Mouse (Mus musculus) urinary bladder, postnatal 36 days (tissue): Measurements from ENCODE around the gene AI481877.

Experiments
- DNase-seq, 2 experiments: peaks; one replicate each; pipeline ENCODE4 v3.0.0; 2022; ENCODE audit warnings: low spot score in 2 of 2, mixed read lengths in 1 of 2

Gene AI481877

DNA sequence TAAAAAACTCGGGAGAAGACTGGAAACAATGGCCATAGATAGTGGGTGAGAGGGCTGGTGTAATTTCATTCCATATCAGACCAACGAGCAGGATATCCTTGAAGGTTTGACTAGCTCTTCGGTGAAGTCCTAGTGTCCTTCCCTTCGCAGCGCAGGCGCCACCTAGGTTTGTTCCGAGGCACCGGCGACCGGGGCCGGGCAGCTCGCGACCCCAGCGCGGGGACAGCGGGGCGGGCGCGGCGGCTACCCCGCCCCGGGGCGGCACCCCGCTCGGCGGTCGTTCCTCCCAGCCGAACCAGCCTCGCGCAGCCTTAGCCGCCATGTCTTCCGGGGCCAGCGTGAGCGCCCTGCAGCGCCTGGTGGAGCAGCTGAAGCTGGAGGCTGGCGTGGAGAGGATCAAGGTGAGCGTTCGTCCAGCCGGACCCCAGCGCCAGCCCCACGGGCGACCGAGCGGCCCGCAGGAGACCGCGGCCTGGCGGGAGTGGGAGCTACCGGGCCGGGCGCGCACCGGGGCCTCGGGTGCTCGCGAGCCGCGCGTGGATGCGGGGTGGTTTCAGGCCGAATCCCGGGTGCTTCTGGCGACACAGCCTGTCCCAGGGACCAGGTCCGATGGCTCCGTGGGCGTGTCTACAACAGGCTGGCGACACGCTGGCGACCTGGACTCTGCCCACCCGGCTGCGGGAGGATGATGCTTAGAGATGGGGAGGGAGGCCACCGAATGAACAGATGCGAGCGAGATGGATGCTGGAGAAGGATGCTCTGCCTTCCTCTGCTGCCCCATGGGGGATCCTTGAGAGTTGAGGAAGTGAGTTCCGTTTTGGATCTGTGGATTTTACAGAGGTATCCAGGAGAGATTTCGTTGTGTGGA, 103.6 kb downstream of the AI481877 start, which contains the start of gene Gng10:
TSS of gene Gng10 (plus strand) at position 171 of the 868 bp plus-strand sequence.
- DNase-seq: peak; percentile 42 to 57

DNA sequence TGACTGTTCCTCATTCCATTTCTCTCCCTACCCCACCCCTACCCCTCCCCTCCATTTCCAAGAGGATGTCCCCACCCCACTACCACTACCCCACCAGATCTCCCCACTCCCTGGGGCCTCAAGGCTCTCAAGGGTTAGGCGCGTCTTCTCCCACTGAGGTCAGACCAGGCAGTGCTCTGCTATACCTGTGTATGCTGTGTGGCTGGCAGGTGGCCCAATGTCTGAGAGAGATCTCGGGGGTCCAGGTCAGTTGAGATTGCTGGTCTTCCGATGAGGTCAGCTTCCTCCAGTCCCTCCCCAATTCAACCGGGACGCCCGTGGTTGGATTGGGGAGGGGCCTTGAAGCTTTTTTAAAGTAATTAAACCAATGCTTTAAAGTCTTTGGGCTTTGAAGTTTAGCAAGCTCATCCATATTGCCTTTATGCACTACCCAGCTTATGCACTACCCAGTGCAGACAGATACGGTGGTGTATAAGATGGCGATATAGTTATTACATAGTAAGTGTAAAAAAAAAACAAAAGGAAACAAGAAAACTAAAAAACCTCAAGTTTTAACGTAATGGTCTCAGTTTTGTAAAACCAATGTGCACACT, 104.4 kb downstream of the AI481877 start:
- DNase-seq: no peak

DNA sequence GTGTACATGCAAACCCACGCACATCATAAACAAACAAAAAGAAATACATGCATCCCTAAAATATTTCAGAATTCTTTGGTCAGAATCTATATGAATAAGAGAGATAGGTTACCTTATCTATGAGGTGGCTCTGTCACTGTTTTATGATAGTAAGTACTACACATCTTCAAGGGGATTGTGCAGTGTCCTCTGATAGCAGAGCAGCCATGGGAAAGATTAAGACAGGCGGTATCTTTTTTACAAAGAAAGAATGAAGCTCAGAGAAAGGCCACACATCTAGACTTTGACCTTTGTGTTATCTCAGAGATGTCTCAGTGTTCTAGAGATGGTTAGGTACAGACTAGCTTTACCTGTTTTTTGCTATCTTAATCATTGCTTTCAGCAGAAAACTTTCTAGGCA, 121.9 kb downstream of the AI481877 start:
- no peak for DNase-seq

DNA sequence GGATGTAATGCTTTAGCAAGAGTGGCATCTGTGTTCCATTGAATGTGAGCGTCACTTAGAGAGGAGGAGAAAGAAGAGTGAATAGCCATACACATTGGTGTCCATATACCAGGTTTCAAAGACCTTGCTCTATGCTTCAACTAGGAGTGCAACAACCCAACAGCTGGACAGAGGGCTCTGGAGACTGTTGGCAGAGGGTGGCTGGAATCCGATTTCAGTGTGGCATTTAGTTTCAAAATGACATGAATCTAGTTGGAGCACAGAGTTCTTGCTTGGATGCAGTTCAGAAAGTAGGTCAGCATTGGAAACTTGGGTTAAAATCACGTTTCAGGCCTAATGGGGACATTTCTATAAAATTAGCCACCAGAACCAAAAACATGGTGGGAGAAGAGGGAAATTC, 123.6 kb downstream of the AI481877 start:
- no peak for DNase-seq

DNA sequence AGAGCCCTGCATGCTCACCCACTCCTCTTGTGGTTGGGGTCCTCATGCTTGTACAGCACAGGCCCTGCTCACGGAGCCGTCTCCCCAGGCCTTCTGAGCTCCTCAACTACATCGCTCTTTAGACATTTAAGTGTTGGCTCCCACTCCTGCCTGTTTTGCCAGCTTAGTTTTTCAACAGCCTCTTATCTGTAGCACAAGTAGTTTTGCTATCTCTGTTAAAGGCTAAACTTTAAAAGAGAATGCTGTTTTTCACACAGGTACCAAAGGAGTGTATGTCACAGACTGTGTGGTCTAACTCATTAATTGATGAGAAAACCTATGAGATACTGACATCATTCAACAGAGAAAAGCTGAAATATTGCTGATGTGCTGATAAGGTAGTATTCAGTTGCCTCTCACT, 127.3 kb downstream of the AI481877 start:
- DNase-seq: no peak

DNA sequence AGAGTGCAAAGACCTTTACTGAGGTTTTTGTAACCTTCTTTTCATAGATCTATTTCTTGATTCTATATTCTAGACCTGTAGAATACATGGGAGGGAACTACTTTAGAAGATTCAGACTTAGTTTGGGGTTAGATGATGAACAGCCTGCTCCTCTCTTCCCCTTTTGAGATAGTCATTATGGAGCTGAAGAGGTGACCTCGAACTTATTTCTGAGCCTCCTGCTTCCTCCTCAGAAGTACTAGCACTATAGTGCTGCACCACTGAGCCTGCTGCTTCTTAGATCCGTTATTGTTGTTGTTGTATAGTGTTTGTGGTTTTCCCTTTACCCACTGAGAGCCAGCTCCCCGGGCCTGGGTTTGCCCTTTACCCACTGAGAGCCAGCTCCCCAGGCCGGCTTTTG, 129.1 kb downstream of the AI481877 start:
- no peak for DNase-seq

DNA sequence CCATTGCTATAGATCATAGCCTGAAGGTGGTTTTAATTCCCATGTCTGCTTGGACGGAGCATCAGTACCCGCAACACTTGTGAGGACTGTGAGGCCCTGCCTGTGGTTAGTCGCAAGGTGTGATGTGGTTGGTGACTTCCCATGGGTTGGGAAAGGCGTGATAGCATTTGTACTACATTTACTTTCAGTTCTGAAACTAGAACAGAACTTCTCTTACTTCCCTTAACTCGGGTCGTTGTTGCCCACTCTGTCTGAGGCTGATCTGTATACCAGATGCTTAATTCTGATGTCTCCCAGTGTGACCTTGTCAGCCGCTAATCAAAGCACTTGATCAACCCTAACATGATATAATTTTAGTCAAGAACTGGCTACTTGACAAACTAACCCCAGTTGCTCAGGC, 129.6 kb downstream of the AI481877 start:
- DNase-seq: no peak

DNA sequence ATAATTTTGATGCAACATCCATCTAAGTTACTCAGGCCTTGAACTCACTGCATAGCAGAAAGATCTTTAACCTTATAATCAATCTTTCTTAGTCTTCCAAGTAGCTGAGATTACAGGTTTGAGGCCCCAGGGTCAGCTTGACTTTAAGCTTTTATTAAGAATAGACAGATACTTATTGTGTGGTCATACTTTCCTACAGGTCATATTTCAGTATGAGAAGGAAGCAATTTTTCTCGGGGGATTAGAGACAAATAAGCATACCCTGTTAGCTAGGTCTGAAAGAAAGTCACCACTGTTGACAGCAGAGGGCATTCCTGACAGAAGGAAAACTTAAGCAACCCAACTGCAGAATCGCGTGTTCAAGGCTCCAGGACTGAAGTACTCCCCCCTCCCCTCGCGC, 130.8 kb downstream of the AI481877 start:
- DNase-seq: no peak

DNA sequence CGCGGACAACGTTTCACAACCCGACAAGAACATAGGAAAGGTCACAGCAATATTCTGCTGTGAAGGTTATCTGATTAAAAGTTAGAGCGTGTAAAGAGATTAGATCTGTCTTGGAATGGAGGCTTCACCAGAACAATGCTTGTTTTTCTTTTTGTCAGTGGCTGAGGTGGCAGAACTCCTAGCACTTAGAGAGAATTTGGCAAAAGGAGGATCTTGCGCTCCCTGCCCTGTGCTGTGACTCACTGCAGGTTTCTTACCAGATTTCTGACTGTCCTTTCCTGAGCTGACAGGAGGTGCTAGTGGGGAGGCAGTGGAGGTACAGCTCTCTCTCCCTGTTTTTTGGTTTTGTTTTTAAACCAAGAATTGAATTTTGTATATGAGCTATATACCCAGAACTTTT, 131.8 kb downstream of the AI481877 start:
- DNase-seq: no peak

DNA sequence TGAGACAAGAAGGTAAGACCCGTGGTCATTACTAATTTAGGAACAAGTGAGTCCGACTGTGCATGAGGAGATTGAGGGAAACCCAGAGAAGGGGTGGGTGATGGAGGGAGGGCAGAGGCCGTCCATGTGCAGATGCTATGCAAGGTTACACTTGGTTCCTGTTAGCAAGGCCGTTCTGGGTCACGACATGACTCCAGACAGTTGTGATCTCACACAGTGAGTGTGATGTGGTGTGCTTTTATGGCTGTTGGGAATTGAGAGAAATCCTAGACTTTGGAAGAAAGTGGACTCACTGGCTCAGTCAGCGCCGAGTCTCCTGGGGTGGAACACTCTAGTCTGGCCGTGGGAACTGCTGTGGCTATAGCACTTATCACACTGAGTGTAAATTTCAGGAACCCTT, 132.6 kb downstream of the AI481877 start:
- DNase-seq: no peak

DNA sequence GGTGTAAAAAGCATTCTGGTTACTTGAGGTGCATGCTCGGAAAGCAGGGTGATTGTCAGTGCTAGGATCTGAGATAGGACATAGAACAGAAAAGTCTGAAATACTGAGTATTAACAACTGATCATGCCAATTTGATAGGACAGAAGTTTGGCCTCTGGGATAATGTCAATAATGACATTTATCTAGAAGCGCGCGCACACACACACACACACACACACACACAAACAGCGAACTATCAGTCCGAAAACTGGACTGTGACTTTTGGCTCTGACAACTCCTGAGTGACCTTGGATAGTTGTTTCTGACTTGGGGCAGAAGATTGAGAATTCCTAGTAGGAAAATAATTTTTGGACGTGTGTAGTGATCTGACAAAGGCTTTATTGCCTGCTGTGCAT, 135.0 kb downstream of the AI481877 start:
- no peak for DNase-seq

DNA sequence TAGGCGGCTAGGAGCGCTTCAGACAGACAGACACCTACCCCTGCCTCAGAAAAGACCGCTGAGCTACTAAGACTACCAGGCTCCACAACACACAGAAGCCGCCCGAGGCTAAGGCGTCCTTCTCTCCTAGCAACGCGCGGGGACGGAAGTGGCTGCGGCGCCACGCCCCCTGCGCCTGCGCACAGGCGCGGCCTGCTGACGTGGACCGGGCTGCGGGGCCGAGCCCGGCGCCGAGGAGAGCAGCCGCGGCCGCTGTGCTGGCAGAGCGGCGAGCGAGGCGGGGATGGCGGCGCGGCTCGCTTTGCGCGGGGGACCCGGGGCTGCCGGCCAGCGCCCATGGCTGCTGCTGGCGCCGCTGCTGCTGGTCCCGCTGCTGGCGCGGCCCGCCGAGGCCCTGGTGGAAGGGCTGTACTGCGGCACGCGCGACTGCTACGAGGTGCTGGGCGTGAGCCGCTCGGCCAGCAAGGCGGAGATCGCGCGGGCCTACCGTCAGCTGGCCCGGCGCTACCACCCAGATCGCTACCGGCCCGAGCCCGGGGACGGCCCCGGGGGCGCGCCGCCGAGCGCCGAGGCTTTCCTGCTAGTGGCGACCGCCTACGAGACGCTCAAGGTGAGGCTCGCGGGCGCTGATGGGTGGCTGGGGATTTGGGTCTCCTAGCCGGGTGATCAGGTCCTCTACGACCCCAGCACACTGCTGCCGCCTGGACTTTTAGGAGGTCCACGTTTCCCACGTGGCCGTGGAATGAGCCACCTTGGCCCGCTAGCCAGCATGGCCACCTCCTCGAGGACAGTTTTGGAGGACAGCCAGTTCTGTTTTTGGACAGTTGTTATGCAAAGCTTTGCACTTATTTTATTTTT, 135.6 kb downstream of the AI481877 start, which contains the start of gene Gm20503:
TSS of gene Gm20503 (plus strand) at position 263 of the 858 bp plus-strand sequence.
- DNase-seq: peak; percentile 82 to 90

DNA sequence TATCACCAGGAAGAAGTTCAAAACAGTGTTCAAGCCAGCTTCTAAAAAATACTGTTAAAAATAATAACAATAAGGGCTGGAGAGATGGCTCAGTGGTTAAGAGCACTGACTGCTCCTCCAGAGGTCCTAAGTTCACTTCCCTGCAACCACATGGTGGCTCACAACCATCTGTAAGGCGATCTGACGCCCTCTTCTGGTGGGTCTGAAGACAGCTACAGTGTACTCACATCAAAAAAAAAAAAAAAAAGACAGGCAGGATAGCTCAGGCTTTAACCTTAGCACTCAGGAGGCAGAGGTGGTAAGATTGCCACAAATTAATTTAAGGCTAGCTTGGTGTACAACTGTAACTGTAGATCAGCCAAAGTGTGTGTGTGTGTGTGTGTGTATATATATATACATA, 138.2 kb downstream of the AI481877 start:
- no peak for DNase-seq

DNA sequence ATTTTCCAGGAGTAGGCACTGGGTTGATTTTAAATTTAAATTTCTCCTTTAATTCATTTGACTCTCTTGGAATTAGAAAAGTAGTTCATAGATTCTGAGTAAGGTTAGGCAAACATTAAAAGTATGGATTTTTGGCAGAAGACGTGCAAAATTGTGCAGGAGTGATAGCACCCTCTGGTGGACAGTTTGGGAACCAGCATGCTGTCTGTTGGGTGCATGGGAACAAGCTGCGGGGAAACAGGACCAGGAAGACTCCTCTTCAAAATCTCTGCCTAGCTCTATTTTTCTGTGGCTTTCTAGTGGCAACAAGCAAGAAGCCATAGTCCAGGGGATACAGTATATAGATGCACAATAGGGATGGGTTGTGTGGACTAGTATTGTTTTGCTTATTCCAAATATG, 139.1 kb downstream of the AI481877 start:
- peak; percentile 68 to 76 for DNase-seq

DNA sequence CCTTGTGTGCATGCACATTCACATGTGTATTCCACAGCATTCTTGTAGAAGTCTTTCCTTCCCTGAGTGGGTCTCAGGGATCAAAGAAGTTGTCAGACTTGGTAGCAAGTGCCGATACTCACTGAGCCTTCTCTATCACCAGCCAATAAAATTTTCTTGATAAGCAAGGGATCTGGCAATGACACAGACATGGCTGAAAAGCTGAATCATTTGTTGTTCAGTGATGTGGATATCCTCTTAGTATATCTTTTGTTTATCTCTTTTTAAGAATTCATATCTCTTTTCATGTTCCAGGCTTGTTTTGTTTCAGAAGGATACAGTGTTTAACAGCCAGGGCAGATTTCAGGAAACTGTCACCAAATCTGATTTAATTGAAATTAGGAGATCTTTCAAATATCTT, 140.1 kb downstream of the AI481877 start:
- DNase-seq: no peak

DNA sequence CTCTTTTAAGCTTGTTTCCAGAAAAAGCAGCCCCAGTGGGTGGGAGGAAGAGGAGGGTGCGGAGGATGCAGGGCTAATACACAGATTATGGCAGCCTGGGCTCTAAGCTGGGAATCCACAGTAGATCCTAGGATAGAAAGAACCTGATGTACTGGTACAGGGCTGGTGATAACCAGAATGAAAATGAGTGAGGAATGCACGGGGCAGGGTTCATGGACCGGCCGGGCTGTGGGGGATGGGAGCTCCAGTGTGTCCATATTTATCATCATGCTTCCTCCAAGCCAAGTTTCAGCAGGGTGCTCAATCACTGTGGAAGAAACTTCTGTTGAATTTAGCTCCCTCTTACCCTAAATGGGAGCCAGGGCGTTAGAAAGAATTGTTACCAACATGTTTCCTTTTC, 141.7 kb downstream of the AI481877 start:
- no peak for DNase-seq

DNA sequence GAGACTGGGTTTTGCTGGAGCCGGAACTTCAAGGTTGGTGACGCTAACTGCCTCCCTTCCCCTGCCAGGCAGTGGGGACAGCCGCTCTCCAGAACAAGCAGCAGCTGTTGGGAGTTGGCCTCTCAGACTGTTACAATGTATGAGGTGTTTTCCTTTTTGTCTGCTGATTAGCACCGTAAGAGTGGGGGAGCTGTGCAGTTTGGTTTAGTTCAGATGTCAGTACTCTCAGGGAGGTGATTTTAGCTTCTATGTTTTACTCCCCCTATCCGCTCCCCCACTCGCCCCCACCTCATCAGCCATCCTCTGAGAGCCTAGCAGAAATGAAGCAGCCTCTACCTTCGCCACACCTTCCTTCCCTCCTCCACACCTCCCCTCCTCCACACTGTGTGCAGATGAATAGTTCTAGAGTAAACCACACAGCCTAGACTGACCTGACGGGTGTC, 143.5 kb downstream of the AI481877 start:
- DNase-seq: no peak

DNA sequence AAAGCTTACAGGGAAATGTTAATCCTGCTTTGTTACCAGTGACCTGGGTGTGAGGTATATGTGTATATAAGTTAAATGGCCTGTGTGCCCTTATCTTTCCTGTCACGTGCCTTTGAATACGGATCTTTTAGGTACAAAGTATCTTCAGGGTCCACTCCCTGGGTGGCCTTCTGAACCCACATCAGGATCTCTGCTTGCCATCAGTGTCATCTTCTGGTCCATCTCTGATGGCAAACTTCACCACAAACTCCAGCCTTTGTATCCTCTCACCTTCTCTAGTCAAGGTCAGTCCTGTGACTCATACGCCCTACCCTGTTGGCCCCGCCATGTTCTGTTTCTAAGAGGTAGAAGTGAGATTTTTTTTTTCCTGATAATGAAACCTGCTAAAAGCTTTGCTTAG, 144.0 kb downstream of the AI481877 start, which contains the start of gene Dnajc25:
TSS of gene Dnajc25 (plus strand) at position 301 of the 400 bp plus-strand sequence.
- no peak for DNase-seq
